Mouse (Mus musculus) midbrain, embryonic 11.5 days (tissue): ENCODE measurements around the gene Cactin. TPM values are rescaled to one million over a fixed set of nuclear protein-coding genes. Genes with fewer than 3 reads are reported as not detected.

Source experiments
- ATAC-seq: fragments of 200-750 bp; cut with Nextera tagmentation; 2 replicates; pipeline ENCODE4 v1.8.0; 2017; ENCODE audit warnings: moderate TSS enrichment, moderate library complexity; ENCODE audit not compliant: low FRiP score
- DNase-seq: peaks from one replicate; pipeline ENCODE4 v3.0.0; 2015; ENCODE audit warnings: low spot score; ENCODE audit errors: missing footprints
- H3K27ac ChIP-seq: fragments of 300-500 bp; sonication (generic); 2 replicates; pipeline ENCODE4 v1.5.1; 2014; ENCODE audit warnings: low read depth, low read length
- H3K27me3 ChIP-seq: fragments of 300-500 bp; sonication (generic); 2 replicates; pipeline ENCODE4 v1.6.1; 2014; ENCODE audit warnings: mild to moderate bottlenecking, low read length, moderate library complexity, mixed read lengths; ENCODE audit not compliant: control insufficient read depth, insufficient read depth
- H3K36me3 ChIP-seq: fragments of 300-500 bp; sonication (generic); 2 replicates; pipeline ENCODE4 v1.6.1; 2014; ENCODE audit warnings: mild to moderate bottlenecking, low read length, moderate library complexity, mixed read lengths; ENCODE audit not compliant: control insufficient read depth, insufficient read depth
- H3K4me1 ChIP-seq: fragments of 300-500 bp; sonication (generic); 2 replicates; pipeline ENCODE4 v1.6.1; 2014; ENCODE audit warnings: low read length; ENCODE audit not compliant: control insufficient read depth, insufficient read depth
- H3K4me2 ChIP-seq: fragments of 300-500 bp; sonication (generic); 2 replicates; pipeline ENCODE4 v1.6.1; 2014; ENCODE audit warnings: mild to moderate bottlenecking, moderate library complexity
- H3K4me3 ChIP-seq: fragments of 300-500 bp; sonication (generic); 2 replicates; pipeline ENCODE4 v1.5.1; 2014; ENCODE audit warnings: low read depth, low read length
- H3K9ac ChIP-seq: fragments of 300-500 bp; sonication (generic); 2 replicates; pipeline ENCODE4 v1.6.1; 2014; ENCODE audit warnings: low read length
- H3K9me3 ChIP-seq: fragments of 300-500 bp; sonication (generic); 2 replicates; pipeline ENCODE4 v1.6.1; 2016; ENCODE audit warnings: low read length; ENCODE audit not compliant: control insufficient read depth
- WGBS: fragments of 180-500 bp; shearing (Covaris S2); extraction: QIAGEN DNeasy Blood & Tissue Kit; methylation state at CpG from one replicate; pipeline ENCODE4 v1.1.7; 2014; 5-methylcytosine and 5-hydroxymethylcytosine counted together
- polyA plus RNA-seq: library from polyadenylated mRNA; unstranded; fragments of >200 nt; fragmentation: Nextera tagmentation; extraction: Ambion mirVana; gene quantifications from 2 replicates; pipeline ENCODE4 v1.2.1, GENCODE M21; 2014

The Cactin gene
- polyA plus RNA-seq, 1 experiment from 2014 or later = 36.8 TPM

DNA sequence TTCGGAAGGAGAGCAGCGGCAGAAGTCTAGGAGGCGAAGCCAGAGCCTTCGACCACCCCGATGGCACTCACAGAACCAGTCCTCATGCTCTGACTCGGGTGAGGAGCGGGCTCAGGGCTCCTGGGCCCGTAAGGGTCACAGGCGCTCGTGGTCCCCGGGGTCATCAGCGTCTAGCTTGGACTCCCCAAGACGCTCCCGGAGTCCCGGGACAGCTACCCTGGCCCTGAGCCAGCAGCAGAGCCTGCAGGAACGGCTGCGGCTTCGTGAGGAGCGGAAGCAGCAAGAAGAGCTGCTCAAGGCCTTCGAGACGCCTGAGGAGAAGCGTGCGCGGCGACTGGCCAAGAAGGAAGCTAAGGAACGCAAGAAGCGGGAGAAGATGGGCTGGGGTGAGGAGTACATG lies 1.5 kb downstream of the Cactin start:
- ATAC-seq = no peak
- no peak for DNase-seq
- Histone ChIP-seq H3K9me3 (no peaks in the 10 kb centered on the region), H3K36me3 (peaks cover 44% of the 10 kb centered on the region), H3K4me3 (no peak overlapping the region), H3K9ac (no peak overlapping the region), H3K27me3 (no peaks in the 10 kb centered on the region), H3K27ac (no peak overlapping the region), H3K4me1 (peaks cover 18% of the 10 kb centered on the region), H3K4me2 (no peak overlapping the region)
- WGBS = 95% methylated on average over 27 of the region's 27 CpGs

DNA sequence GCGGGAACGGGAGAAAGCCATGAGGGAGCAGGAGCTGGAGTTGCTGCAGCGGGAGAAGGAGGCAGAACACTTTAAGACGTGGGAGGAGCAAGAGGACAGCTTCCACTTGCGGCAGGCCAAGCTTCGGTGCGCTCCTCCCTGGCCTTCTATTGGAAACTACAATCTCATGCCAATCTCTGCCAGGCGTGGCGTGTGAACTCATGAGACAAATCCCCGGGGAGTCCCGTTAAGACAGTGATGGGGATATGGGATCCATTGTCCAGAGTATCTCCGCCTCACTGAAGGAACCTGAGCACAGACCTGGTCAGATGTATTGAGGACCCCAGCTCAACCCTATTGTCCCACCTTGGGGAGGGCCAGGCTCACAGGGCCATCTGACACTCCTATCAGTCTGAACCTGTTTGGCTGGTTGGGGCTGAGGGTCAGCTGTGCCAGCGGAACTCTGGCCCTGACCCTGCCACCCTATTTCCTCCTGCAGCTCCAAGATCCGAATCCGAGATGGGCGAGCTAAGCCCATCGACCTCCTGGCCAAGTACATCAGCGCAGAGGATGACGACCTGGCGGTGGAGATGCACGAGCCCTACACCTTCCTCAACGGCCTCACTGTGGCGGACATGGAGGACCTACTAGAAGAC lies 2.4 kb downstream of the Cactin start:
- WGBS = 95% methylated on average over 23 of the region's 23 CpGs

DNA sequence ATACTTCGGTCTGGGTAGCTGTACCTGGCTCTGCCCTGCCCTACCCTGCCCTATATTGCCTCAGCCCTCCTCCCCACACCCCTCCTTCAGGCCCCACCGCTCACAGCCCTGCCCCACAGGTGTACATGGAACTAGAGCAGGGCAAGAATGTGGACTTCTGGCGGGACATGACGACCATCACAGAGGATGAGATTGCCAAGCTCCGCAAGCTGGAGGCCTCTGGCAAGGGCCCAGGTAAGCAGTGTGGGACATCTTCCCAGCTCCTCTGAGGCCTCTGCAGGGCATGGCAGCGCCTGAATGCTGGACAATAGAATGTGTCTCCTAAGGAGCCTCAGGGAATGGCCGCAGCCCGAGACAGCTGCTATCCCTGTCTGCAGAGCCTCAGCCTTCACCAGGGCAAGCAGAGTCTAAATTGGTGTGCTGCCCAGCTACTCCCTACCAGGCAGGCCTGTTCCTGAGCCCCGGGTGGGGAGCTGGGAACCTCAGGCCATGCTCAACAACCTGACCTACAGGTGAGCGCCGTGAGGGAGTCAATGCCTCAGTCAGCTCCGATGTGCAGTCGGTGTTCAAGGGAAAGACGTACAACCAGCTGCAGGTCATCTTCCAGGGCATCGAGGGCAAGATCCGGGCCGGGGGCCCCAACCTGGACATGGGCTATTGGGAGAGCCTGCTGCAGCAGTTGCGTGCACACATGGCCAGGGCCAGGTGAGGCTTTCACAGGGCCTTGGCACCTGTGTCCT lies 3.1 kb downstream of the Cactin start:
- Histone ChIP-seq H3K36me3 (peaks cover 42% of the 10 kb centered on the region), H3K4me2 (no peak overlapping the region), H3K9ac (no peak overlapping the region), H3K27ac (no peak overlapping the region), H3K4me1 (peaks cover 18% of the 10 kb centered on the region), H3K27me3 (no peaks in the 10 kb centered on the region), H3K4me3 (no peak overlapping the region), H3K9me3 (no peaks in the 10 kb centered on the region)
- no peak for DNase-seq
- ATAC-seq = no peak
- WGBS = 96% methylated on average over 18 of the region's 18 CpGs

More for the DNA sequence above, 2.4 kb downstream of the Cactin start:
- H3K4me1 ChIP-seq = peaks cover 18% of the 10 kb centered on the region
- DNase-seq (no peak), ATAC-seq (no peak)
- no peak overlapping the region for H3K4me3 ChIP-seq
- no peaks in the 10 kb centered on the region for H3K9me3 ChIP-seq
- H3K9ac ChIP-seq = no peak overlapping the region
- peaks cover 42% of the 10 kb centered on the region for H3K36me3 ChIP-seq
- no peak overlapping the region for H3K27ac ChIP-seq
- H3K27me3 ChIP-seq = no peaks in the 10 kb centered on the region
- H3K4me2 ChIP-seq = no peak overlapping the region

- 94% methylated on average over 21 of the region's 21 CpGs for WGBS
- DNase-seq (no peak), ATAC-seq (no peak)
- Histone ChIP-seq H3K27ac (no peak overlapping the region), H3K4me1 (peaks cover 8% of the 10 kb centered on the region), H3K4me2 (no peak overlapping the region), H3K36me3 (peaks cover 42% of the 10 kb centered on the region), H3K9me3 (no peaks in the 10 kb centered on the region), H3K27me3 (no peaks in the 10 kb centered on the region), H3K4me3 (no peak overlapping the region), H3K9ac (no peak overlapping the region)
Observed at GRCm38 (mm10) chr10:81325176-81325575, 4.3 kb downstream of the Cactin start.

DNA sequence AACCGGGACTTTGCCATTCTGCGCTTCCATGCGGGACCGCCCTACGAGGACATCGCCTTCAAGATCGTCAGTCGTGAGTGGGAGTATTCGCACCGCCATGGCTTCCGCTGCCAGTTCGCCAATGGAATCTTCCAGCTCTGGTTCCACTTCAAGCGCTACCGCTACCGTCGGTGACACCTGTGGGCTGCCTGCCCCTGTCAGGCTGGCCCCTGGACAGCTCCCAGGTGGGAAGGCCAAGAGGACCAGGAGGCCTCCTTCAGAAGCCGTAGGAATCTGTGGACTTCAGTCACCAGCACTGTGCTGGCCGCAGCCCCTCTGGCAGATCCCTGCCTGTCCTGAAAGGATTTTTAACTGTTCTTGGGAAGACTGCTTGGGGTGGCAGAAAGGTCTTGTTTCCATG lies 4.9 kb downstream of the Cactin start:
- Histone ChIP-seq H3K27me3 (no peaks in the 10 kb centered on the region), H3K27ac (no peak overlapping the region), H3K4me1 (peaks cover 8% of the 10 kb centered on the region), H3K36me3 (peaks cover 42% of the 10 kb centered on the region), H3K9me3 (no peaks in the 10 kb centered on the region), H3K4me2 (no peak overlapping the region), H3K4me3 (no peak overlapping the region), H3K9ac (no peak overlapping the region)
- no peak for ATAC-seq
- 96% methylated on average over 18 of the region's 18 CpGs for WGBS
- no peak for DNase-seq

- DNase-seq (no peak), ATAC-seq (no peak)
- Histone ChIP-seq H3K4me1 (peaks cover 4% of the 10 kb centered on the region), H3K9ac (no peak overlapping the region), H3K4me3 (no peak overlapping the region), H3K27ac (no peak overlapping the region), H3K9me3 (no peaks in the 10 kb centered on the region), H3K4me2 (no peak overlapping the region), H3K27me3 (no peaks in the 10 kb centered on the region), H3K36me3 (peaks cover 42% of the 10 kb centered on the region)
- WGBS = 84% methylated on average over 5 of the region's 6 CpGs
Observed at GRCm38 (mm10) chr10:81326858-81327257, 6.0 kb downstream of the Cactin start.

GRCm38 (mm10) chr10:81327959-81328358 lies 7.1 kb downstream of the Cactin start:
- Histone ChIP-seq H3K4me1 (no peaks in the 10 kb centered on the region), H3K4me2 (no peak overlapping the region), H3K36me3 (peaks cover 36% of the 10 kb centered on the region), H3K4me3 (no peak overlapping the region), H3K9ac (0 out of 2 replicates have a peak overlapping the region, but pooled peaks have one; percentile 7), H3K9me3 (no peaks in the 10 kb centered on the region), H3K27ac (no peak overlapping the region), H3K27me3 (peaks cover 9% of the 10 kb centered on the region)
- no peak for DNase-seq
- no peak for ATAC-seq
- WGBS = 42% methylated on average over 2 of the region's 2 CpGs

GRCm38 (mm10) chr10:81328386-81328785 lies 7.5 kb downstream of the Cactin start, which contains the start of gene Tbxa2r:
Gene Tbxa2r, plus strand, starts transcription at chr10:81328731.
- Histone ChIP-seq H3K4me3 (no peak within 1 kb of the TSS), H3K27me3 (peaks cover 9% of the 10 kb centered on the region), H3K4me2 (no peak within 1 kb of the TSS), H3K9me3 (no peaks in the 10 kb centered on the region), H3K4me1 (no peaks in the 10 kb centered on the region), H3K9ac (0 out of 2 replicates have a peak within 1 kb of the TSS, but pooled peaks have one; percentile 7), H3K36me3 (peaks cover 33% of the 10 kb centered on the region), H3K27ac (no peak within 1 kb of the TSS)
- no peak for ATAC-seq
- no peak for DNase-seq
- WGBS = 10% methylated on average over 10 of the region's 10 CpGs

DNA sequence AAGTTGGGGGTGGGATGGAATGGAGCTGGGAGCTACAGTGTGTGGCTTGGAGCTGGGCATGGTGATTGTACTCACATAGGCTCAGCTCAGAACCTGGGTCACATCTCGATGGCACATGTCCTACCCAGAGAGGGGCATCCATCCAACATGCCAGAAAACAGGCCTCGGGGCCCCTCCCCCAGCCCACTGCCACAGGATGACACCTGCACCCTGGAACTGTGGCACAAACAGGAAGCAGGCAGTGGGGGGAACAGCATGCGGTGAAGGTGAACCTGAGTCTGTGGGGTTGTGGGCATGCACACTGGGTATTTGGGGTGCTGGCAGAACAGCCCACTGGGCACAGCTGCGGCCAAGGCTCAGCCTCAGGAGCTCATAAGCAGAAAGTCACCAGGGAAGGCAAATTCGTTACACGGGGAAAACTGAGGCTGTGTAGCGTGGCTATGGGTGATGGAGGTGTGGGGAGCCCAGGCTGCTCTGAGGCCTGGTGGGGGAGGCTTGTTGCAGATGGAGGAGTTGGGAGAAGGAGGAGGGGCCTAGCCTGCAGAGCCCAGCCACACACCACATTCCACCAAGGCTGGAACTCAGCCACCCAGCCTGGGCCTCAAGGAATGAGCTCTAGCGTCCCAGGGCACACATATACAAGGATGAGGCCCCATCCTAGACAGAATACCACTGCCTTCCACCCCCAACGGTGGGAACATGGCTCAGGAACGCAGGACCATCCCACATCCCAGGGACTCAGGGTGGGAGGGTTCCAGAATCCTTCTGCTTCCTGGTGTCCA lies 8.5 kb downstream of the Cactin start:
- DNase-seq = no peak
- Histone ChIP-seq H3K36me3 (peaks cover 23% of the 10 kb centered on the region), H3K9me3 (no peaks in the 10 kb centered on the region), H3K27ac (no peak overlapping the region), H3K9ac (no peak overlapping the region), H3K27me3 (peaks cover 9% of the 10 kb centered on the region), H3K4me1 (no peaks in the 10 kb centered on the region), H3K4me2 (no peak overlapping the region), H3K4me3 (no peak overlapping the region)
- no peak for ATAC-seq
- WGBS = 72% methylated on average over 10 of the region's 10 CpGs
